Comparison of ENCODE assay signal across 20 mouse cellular contexts in genomic region chr15:102585501-102585900, GRCm38 (mm10). TPM values are rescaled to one million over a fixed set of nuclear protein-coding genes. Genes with fewer than 3 reads are reported as not detected.
DNase-seq lines count a peak whose midpoint lies in the region; ATAC-seq and TF ChIP-seq lines count a peak whose summit lies in the region.
"Had no signal": no experiment of that assay in that cellular context is flagged by ENCODE, and none has a peak within 500 bp of the region (broad histone marks: within the 10 kb centered on the region; RNA-seq: fewer than 3 reads in every experiment).

No protein-coding gene starts in this region.

- no peak for DNase-seq in forebrain, embryonic 11.5 days (ENCODE audit: low spot score)
- peak; percentile 77 for DNase-seq in midbrain, embryonic 11.5 days (ENCODE audit: low spot score, missing footprints)
- DNase-seq in midbrain, embryonic 10.5 days (ENCODE audit: low spot score), result no peak
- DNase-seq in urinary bladder, postnatal 25 days (ENCODE audit: low spot score), result no peak
- DNase-seq in stomach, postnatal 0 days (ENCODE audit: low spot score), result no peak
- DNase-seq in thymus, postnatal 14 days, result no peak
- DNase-seq: cerebellum, adult 9-11 months; embryo, embryonic 11 days; gastrocnemius, postnatal 25 days; heart, postnatal 10 days; kidney, adult 9 months; lung, postnatal 10 days; right cerebral cortex, postnatal 14 days; thymus, postnatal 25 days had no signal

- 57% methylated on average over 5 of the region's 5 CpGs for WGBS in forebrain, embryonic 12.5 days
- 80% methylated on average over 5 of the region's 5 CpGs for WGBS in forebrain, embryonic 11.5 days
- WGBS in midbrain, embryonic 11.5 days, result 71% methylated on average over 5 of the region's 5 CpGs
- 92% methylated on average over 5 of the region's 5 CpGs for WGBS in midbrain, embryonic 10.5 days
- WGBS in midbrain, embryonic 12.5 days, result 67% methylated on average over 5 of the region's 5 CpGs
- 68% methylated on average over 5 of the region's 5 CpGs for WGBS in stomach, postnatal 0 days

- no peak for TF ChIP-seq EP300 in stomach, postnatal 0 days (optimal IDR thresholded peaks at IDR 0.05)

- no peaks in the 10 kb centered on the region for H3K27me3 ChIP-seq in forebrain, embryonic 12.5 days
- H3K27me3 ChIP-seq in forebrain, embryonic 11.5 days (ENCODE audit: control insufficient read depth, insufficient read depth, low read length), result no peaks in the 10 kb centered on the region
- no peaks in the 10 kb centered on the region for H3K27me3 ChIP-seq in midbrain, embryonic 11.5 days (ENCODE audit: control insufficient read depth, insufficient read depth, low read length)
- H3K27me3 ChIP-seq in midbrain, embryonic 10.5 days (ENCODE audit: low read depth, poor library complexity, severe bottlenecking), result no peaks in the 10 kb centered on the region
- no peaks in the 10 kb centered on the region for H3K27me3 ChIP-seq in midbrain, embryonic 12.5 days
- H3K27me3 ChIP-seq in stomach, postnatal 0 days (ENCODE audit: control insufficient read depth, insufficient read depth, low read length), result no peaks in the 10 kb centered on the region
- H3K27me3 ChIP-seq: liver, embryonic 15.5 days; megakaryocyte, embryonic 14.5 days had no signal

- no peak overlapping the region for H3K4me3 ChIP-seq in forebrain, embryonic 12.5 days (replicated peaks)
- H3K4me3 ChIP-seq in forebrain, embryonic 11.5 days (ENCODE audit: low read depth, low read length), result no peak overlapping the region
- no peak overlapping the region for H3K4me3 ChIP-seq in midbrain, embryonic 11.5 days (ENCODE audit: low read depth, low read length)
- no peak overlapping the region for H3K4me3 ChIP-seq in midbrain, embryonic 10.5 days
- no peak overlapping the region for H3K4me3 ChIP-seq in midbrain, embryonic 12.5 days
- H3K4me3 ChIP-seq in stomach, postnatal 0 days (ENCODE audit: low read depth, low read length), result no peak overlapping the region
- H3K4me3 ChIP-seq: liver, embryonic 15.5 days; megakaryocyte, embryonic 14.5 days had no signal

- H3K4me2 ChIP-seq in forebrain, embryonic 12.5 days, result no peak overlapping the region
- no peak overlapping the region for H3K4me2 ChIP-seq in forebrain, embryonic 11.5 days (ENCODE audit: low read depth, low read length, severe bottlenecking)
- no peak overlapping the region for H3K4me2 ChIP-seq in midbrain, embryonic 11.5 days
- no peak overlapping the region for H3K4me2 ChIP-seq in midbrain, embryonic 12.5 days (replicated peaks)
- H3K4me2 ChIP-seq in stomach, postnatal 0 days (replicated peaks; ENCODE audit: low read depth), result no peak overlapping the region
- H3K4me2 ChIP-seq: liver, embryonic 15.5 days had no signal

- H3K9me3 ChIP-seq in forebrain, embryonic 12.5 days, result no peaks in the 10 kb centered on the region
- no peaks in the 10 kb centered on the region for H3K9me3 ChIP-seq in forebrain, embryonic 11.5 days (ENCODE audit: control insufficient read depth, low read length)
- H3K9me3 ChIP-seq in midbrain, embryonic 11.5 days (ENCODE audit: control insufficient read depth, low read length), result no peaks in the 10 kb centered on the region
- no peaks in the 10 kb centered on the region for H3K9me3 ChIP-seq in midbrain, embryonic 10.5 days (replicated peaks)
- H3K9me3 ChIP-seq in midbrain, embryonic 12.5 days, result no peaks in the 10 kb centered on the region
- no peaks in the 10 kb centered on the region for H3K9me3 ChIP-seq in stomach, postnatal 0 days (ENCODE audit: control insufficient read depth, low read length)
- H3K9me3 ChIP-seq: liver, embryonic 15.5 days; megakaryocyte, embryonic 14.5 days had no signal

- peaks cover 21% of the 10 kb centered on the region for H3K4me1 ChIP-seq in forebrain, embryonic 12.5 days
- H3K4me1 ChIP-seq in forebrain, embryonic 11.5 days (replicated peaks; ENCODE audit: control insufficient read depth, insufficient read depth, low read length), result no peaks in the 10 kb centered on the region
- H3K4me1 ChIP-seq in midbrain, embryonic 11.5 days (ENCODE audit: control insufficient read depth, insufficient read depth, low read length), result peaks cover 10% of the 10 kb centered on the region; the same call in 1 of the 2 replicates
- peaks cover 19% of the 10 kb centered on the region for H3K4me1 ChIP-seq in midbrain, embryonic 10.5 days
- H3K4me1 ChIP-seq in midbrain, embryonic 12.5 days, result peaks cover 16% of the 10 kb centered on the region
- no peaks in the 10 kb centered on the region for H3K4me1 ChIP-seq in stomach, postnatal 0 days (replicated peaks; ENCODE audit: control insufficient read depth, insufficient read depth)
- H3K4me1 ChIP-seq: megakaryocyte, embryonic 14.5 days had no signal

- ATAC-seq in forebrain, embryonic 12.5 days (ENCODE audit: low FRiP score), result no peak
- ATAC-seq in forebrain, embryonic 11.5 days (replicated peaks; ENCODE audit: low FRiP score), result no peak
- ATAC-seq in midbrain, embryonic 11.5 days (ENCODE audit: low FRiP score), result no peak
- ATAC-seq in midbrain, embryonic 12.5 days (ENCODE audit: low FRiP score, low read depth), result no peak
- ATAC-seq in stomach, postnatal 0 days (ENCODE audit: low FRiP score, low TSS enrichment), result no peak

- TF ChIP-seq CTCF in stomach, postnatal 0 days (IDR thresholded peaks at IDR 0.05; ENCODE audit: low read depth), result no peak

- no peaks in the 10 kb centered on the region for H3K36me3 ChIP-seq in forebrain, embryonic 12.5 days (replicated peaks)
- no peaks in the 10 kb centered on the region for H3K36me3 ChIP-seq in forebrain, embryonic 11.5 days (ENCODE audit: control insufficient read depth, insufficient read depth, low read length)
- H3K36me3 ChIP-seq in midbrain, embryonic 11.5 days (ENCODE audit: control insufficient read depth, insufficient read depth, low read length), result no peaks in the 10 kb centered on the region
- peaks cover 6% of the 10 kb centered on the region; the same call in 1 of the 2 replicates for H3K36me3 ChIP-seq in midbrain, embryonic 10.5 days
- H3K36me3 ChIP-seq in midbrain, embryonic 12.5 days, result 0 out of 2 replicates have a peak, but pooled peaks cover 4% of the 10 kb centered on the region
- H3K36me3 ChIP-seq in stomach, postnatal 0 days (ENCODE audit: control insufficient read depth, insufficient read depth, low read length), result 0 out of 2 replicates have a peak, but pooled peaks cover 2% of the 10 kb centered on the region

- H3K9ac ChIP-seq in forebrain, embryonic 12.5 days, result no peak overlapping the region
- no peak overlapping the region; the same call in 1 of the 2 replicates for H3K9ac ChIP-seq in forebrain, embryonic 11.5 days (ENCODE audit: low read length)
- no peak overlapping the region for H3K9ac ChIP-seq in midbrain, embryonic 11.5 days (ENCODE audit: low read length)
- no peak overlapping the region; the same call in 1 of the 2 replicates for H3K9ac ChIP-seq in midbrain, embryonic 12.5 days (replicated peaks)
- no peak overlapping the region for H3K9ac ChIP-seq in stomach, postnatal 0 days (ENCODE audit: low read length)
- H3K9ac ChIP-seq: liver, embryonic 15.5 days had no signal

- peak overlapping the region; percentile 48; the same call in 1 of the 2 replicates for H3K27ac ChIP-seq in forebrain, embryonic 12.5 days
- H3K27ac ChIP-seq in forebrain, embryonic 11.5 days (ENCODE audit: low read depth, low read length), result no peak overlapping the region
- H3K27ac ChIP-seq in midbrain, embryonic 11.5 days (ENCODE audit: low read depth, low read length), result peak overlapping the region; percentile 30; the same call in 1 of the 2 replicates
- H3K27ac ChIP-seq in midbrain, embryonic 10.5 days (replicated peaks), result no peak overlapping the region; the same call in 1 of the 2 replicates
- H3K27ac ChIP-seq in midbrain, embryonic 12.5 days (replicated peaks), result peak overlapping the region; percentile 67
- H3K27ac ChIP-seq in stomach, postnatal 0 days (replicated peaks), result no peak overlapping the region
- H3K27ac ChIP-seq: liver, embryonic 15.5 days had no signal

RNA-seq across cellular contexts. Expression of gene Gm28047, which starts 39.4 kb away (rescaled TPM):
- 0.40 TPM in 1 of 2 replicates, not detected in the other for polyA plus RNA-seq in forebrain, embryonic 12.5 days (2016; fragmentation: Nextera tagmentation; extraction: Ambion mirVana)
- polyA plus RNA-seq in forebrain, embryonic 11.5 days (2014; fragmentation: Nextera tagmentation; extraction: Ambion mirVana), result 0.37 TPM in 1 of 2 replicates, not detected in the other
- polyA plus RNA-seq in midbrain, embryonic 11.5 days (2014; fragmentation: Nextera tagmentation; extraction: Ambion mirVana), result 0.08 TPM in 1 of 2 replicates, not detected in the other
- not detected in 2 replicates for polyA plus RNA-seq in midbrain, embryonic 10.5 days (2016; fragmentation: Nextera tagmentation; extraction: Ambion mirVana)
- polyA plus RNA-seq in midbrain, embryonic 12.5 days (2016; fragmentation: Nextera tagmentation; extraction: Ambion mirVana), result 0.18 TPM in 1 of 2 replicates, not detected in the other
- polyA plus RNA-seq in stomach, postnatal 0 days (2015; fragmentation: Nextera tagmentation; extraction: Ambion mirVana), result not detected in 2 replicates
- polyA plus RNA-seq: intestine, embryonic 14.5 days; limb, embryonic 14.5 days; liver, embryonic 15.5 days had no signal

RNA-seq across cellular contexts. Expression of gene Atf7, which starts 39.8 kb away (rescaled TPM):
- polyA plus RNA-seq in forebrain, embryonic 12.5 days (2016; fragmentation: Nextera tagmentation; extraction: Ambion mirVana), result 21.6 and 22.7 TPM in 2 replicates
- polyA plus RNA-seq in forebrain, embryonic 11.5 days (2014; fragmentation: Nextera tagmentation; extraction: Ambion mirVana), result 15.1 and 15.5 TPM in 2 replicates
- polyA plus RNA-seq in midbrain, embryonic 11.5 days (2014; fragmentation: Nextera tagmentation; extraction: Ambion mirVana), result 9.8 and 13.1 TPM in 2 replicates
- polyA plus RNA-seq in midbrain, embryonic 10.5 days (2016; fragmentation: Nextera tagmentation; extraction: Ambion mirVana), result 14.9 and 21.8 TPM in 2 replicates
- polyA plus RNA-seq in midbrain, embryonic 12.5 days (2016; fragmentation: Nextera tagmentation; extraction: Ambion mirVana), result 17.0 and 20.1 TPM in 2 replicates
- polyA plus RNA-seq in stomach, postnatal 0 days (2015; fragmentation: Nextera tagmentation; extraction: Ambion mirVana), result 17.0 and 17.3 TPM in 2 replicates

Comparison
In these comparisons a context has a peak if more than half of its experiments do, and no peak if none do; other contexts are left out.
1. H3K27ac ChIP-seq: peak in forebrain, embryonic 12.5 days (single experiment), midbrain, embryonic 11.5 days (single experiment) and midbrain, embryonic 12.5 days (single experiment); none in forebrain, embryonic 11.5 days (single experiment), midbrain, embryonic 10.5 days (single experiment) and stomach, postnatal 0 days (single experiment).